Mouse (Mus musculus) testis, postnatal 14 days (tissue): Measurements from ENCODE around the gene Elp5.

ENCODE experiments used
- DNase-seq: peaks from one replicate; pipeline ENCODE4 v3.0.0; 2021; ENCODE audit warnings: low spot score

Elp5 gene

DNA sequence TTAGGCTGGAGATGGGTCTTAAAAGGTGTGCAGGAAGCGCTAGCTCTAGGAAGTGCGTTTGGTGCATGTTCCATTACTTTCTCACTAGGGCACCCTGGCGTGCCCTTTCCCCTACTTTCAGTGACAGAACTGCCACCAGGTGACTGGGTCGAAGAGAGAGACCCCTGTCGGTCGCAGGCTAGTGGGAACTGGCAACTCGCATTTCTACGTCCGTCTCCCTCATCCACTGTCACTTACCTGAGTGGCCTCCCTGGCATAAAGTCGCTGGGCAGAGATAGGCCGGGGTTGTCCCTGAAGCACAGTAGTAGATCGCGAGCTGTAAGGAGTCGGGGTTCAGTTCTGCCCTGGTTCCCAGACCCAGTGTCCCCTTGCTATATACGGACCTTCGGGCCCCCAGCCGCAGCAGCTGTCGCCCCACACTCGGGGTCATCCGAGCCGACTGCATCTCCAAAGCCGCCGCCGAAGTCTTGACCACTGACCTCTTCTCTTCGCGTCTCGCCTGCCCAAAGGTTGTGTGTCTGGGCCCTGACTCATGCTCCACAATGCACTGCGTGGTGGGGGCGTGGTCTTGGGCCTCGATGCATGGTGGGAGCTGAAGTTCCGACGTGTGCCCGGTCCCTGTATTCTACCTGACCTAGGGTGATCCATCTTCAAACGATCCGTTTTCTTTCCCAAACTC is 32.7 kb upstream of the Elp5 start, which contains the start of gene Acadvl:
Acadvl (minus strand) TSS at position 532 of the 679 bp plus-strand sequence.
- DNase-seq = peak; percentile 86

- DNase-seq = no peak
These were observed 31.7 kb upstream of the Elp5 start for GRCm38 (mm10) chr11:70014051-70014450.

DNA sequence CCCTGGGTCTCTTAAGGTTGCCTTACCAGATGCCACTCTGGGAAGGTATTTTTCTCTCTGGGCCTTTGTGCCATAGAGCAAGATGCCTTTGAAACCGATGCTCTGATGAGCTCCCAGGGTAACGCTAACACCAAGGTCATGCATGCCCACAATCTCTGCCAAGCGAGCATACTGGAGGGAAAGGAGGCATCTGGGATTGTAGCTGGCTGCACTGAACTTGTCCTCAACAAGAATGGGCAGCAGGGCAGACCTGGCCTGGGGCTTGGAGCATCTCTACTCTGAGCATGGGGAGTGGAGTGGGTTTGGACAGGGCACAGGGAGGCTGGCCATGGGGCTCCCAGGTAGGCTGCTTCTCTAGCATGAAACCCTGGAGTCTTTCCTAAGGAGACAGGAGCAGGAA is 31.1 kb upstream of the Elp5 start:
- no peak for DNase-seq

- DNase-seq = no peak
These were observed 30.6 kb upstream of the Elp5 start for GRCm38 (mm10) chr11:70012931-70013330.

GRCm38 (mm10) chr11:70010961-70011360 is 28.6 kb upstream of the Elp5 start:
- DNase-seq = no peak

- no peak for DNase-seq
These were observed 28.2 kb upstream of the Elp5 start for GRCm38 (mm10) chr11:70010548-70010947.

GRCm38 (mm10) chr11:70010033-70010432 is 27.7 kb upstream of the Elp5 start:
- DNase-seq = no peak

DNA sequence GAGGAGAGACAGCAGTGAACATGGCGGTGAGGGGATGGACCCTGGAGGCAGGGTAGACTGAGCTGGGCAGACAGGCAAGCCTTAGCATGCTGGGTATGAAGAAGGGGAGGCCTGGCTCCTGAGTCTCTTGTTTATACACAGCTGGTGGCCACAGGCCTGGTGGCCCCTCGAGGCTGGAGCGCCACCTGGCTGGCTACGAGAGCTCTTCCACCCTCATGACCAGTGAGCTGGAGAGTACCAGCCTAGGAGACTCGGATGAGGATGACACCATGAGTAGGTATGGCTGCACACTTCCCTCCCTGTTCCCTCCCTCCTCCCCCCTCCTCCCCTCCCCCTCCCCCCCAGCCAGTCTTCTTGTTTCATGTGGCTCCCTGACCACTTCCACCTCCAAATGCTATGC is 23.2 kb upstream of the Elp5 start:
- no peak for DNase-seq

DNA sequence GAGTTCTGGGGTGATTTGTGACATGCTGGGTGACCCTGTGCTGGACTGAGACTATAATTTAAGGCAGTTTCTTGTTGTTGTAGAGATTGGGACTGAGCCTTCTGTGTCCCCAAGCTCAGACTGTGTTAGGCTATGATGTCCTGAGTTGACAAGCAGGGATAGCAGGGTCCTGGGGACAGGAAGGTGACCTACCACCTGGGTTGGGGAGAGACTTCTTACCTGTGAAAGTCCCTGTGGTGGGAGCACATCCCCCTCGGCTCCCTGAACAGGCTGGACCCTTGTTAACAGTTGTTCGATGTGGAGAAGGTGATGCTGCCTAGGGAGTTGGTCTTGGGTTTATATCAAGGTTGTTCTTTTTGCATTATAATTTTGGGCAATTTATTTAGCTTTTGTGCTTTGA is 20.2 kb upstream of the Elp5 start:
- no peak for DNase-seq

DNA sequence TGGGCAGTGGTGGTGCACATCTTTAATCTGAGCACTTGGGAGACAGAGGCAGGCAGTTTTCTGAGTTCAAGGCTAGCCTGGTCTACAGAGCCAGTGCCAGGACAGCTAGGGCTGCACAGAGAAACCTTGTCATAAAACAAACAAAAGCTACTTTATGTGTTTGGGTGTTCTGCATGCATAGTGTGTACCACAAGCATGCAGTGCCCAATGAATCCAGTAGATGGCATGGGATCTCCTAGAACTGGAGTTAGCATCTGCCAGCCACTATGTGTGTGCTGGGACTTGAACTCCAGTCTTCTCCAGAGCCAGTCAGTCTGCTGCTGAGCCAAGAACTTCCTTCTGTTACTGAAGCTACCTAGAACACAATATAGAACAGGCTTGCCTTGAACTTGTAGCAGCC is 19.5 kb upstream of the Elp5 start:
- DNase-seq = no peak

DNA sequence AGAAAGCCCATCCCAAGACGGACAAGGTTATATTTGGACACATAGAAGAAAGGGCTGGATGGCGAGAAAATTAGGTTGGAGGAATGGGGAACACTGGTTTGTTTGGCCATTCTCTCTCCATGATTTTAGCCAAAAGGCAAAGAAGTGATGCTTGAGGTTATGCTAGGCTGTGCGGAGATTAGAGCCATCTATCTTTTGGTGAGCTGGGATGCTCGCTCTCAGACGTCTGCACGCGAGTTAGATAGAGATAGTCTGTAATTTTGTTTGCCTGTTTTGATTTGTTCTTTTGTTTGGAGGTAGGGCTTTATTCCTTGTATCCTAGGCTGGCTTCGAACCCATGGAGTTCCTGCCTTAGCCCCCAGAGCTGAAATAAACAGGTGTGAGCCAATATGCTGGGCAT is 18.8 kb upstream of the Elp5 start:
- DNase-seq = no peak

- DNase-seq = peak; percentile 93
These were observed 18.1 kb upstream of the Elp5 start, which contains the start of gene Dvl2 for GRCm38 (mm10) chr11:70000396-70000898. Gene Dvl2 (plus strand): TSS chr11:70000595.

DNA sequence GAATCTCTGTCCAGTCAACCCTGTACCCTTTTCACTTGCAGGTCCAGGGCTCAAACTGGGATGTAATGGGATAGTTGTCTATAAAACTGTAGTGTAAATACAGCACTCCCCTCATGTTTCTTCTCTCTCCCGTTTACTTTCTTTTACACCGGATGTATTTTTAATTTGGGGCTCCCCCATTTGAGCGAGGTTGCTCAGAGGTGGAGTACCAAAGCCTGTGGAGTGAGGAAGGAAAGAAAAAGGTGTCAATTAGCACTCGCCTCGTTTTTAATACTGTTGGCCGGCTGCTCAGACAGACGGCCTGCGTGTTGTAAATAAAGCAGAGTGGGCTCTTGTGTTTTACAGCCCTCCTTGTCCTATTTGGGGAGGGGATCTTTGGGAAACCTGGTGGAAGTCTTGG is 17.3 kb upstream of the Elp5 start:
- no peak for DNase-seq

DNA sequence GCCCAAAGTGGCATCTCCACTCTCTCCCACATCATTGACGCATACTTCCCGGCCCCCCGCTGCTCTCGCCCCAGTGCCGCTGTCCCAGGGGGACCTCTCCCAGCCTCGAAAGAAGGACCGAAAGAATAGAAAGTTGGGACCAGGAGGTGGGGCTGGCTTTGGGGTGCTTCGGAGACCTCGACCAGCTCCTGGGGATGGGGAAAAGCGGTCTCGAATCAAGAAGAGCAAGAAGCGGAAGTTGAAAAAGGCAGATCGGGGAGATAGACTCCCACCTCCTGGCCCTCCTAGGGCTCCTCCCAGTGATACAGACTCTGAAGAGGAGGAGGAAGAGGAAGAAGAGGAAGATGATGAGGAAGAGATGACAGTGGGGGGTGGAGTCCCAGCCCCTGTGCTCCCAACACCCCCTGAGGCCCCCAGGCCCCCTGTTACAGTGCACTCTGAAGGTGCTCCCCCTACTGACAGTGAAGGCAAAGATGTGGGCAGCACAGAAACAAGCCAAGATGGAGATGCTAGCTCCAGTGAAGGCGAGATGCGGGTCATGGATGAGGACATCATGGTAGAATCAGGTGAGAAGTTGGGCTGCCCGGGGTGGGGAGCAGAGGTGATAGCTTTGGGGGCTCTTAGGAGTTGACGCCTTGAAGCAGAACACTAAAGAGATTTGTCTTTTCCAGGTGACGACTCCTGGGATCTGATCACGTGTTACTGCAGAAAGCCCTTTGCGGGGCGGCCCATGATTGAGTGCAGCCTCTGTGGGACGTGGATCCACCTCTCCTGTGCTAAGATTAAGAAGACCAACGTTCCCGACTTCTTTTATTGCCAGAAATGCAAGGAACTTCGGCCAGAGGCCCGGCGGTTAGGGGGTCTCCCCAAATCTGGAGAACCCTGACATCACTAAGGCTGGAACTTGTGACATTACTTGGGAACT is 16.5 kb upstream of the Elp5 start:
- DNase-seq = no peak

DNA sequence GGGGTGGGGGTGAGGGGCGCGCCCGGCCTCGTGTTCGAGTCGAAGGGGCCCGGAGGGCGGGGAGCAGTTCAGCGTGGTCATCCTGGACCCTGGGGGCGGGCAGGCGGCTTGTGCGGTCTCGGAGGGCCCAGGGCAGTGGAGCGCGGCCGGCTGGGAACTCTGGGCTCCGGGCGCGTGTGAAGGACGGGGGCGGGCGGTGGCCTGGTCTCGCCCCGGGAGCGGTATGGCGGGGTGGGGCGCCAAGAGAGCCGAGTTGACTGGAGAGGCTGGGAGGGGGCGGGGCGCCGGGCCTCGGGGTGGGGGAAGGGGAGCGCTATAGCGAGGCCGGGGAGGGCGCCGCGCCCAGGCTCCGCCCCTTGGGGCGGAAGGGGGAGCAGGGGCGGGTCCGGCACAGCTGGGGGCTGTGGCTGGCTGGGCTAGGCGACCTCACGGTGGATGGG is 14.8 kb upstream of the Elp5 start:
- DNase-seq = peak; percentile 89

GRCm38 (mm10) chr11:69996161-69997061 is 14.1 kb upstream of the Elp5 start:
- DNase-seq = peak; percentile 66

GRCm38 (mm10) chr11:69995391-69995960 is 13.2 kb upstream of the Elp5 start, which contains the start of gene Phf23:
Gene Phf23 (plus strand): TSS chr11:69995777.
- peak; percentile 98 for DNase-seq

- no peak for DNase-seq
These were observed 12.2 kb upstream of the Elp5 start for GRCm38 (mm10) chr11:69994401-69995090.

DNA sequence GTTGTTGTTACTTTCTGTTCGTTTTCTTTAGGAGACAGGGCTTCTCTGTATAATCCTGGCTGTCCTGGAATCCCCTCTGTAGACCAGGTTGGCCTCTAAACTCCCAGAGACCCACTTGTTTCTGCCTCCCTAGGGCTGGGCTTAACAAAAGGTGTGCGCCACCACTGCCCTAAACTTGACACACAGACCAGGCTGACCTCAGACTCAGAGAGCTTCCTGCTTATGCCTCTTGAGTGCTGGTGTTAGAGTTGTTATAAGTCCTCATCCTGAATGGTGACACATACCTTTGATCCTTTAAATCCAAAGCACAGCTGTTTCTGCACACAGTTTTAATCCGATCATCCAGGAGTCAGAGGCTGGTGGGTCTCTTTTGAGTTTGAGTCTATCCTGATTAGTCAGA is 10.6 kb upstream of the Elp5 start:
- DNase-seq = no peak

DNA sequence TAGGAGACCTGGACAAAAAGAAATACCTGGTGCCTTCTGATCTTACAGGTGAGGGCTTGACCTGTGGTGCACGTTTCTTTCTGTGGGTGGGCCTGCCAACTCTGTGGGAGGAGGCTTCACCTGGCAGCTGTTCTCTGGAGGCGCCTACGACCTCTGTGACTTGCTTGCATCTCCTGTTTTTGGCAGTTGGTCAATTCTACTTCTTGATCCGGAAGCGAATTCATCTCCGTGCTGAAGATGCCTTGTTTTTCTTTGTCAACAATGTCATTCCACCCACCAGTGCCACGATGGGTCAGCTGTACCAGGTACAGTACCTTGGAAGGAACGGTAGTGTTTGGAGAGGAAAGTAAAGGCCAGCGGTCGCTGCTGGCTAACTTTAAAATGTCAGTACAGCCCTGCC is 10.1 kb upstream of the Elp5 start:
- DNase-seq = no peak

DNA sequence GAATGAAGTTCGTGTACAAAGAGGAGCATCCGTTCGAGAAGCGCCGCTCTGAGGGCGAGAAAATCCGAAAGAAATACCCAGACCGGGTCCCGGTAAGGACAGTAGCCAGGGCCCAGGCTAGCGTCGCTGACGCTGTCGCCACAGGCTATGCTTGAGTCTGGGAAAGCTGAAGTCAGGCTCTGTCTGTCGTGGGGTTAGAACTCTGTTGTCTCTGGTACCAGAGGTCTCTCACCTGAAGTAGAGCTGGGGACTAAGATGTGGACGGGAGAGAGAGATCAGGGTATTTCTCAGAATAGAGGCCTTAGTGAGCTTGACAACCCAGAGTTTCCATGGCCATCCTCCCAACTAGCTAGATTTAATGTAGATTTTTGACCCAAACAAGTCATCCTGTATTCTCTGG is 9.4 kb upstream of the Elp5 start:
- no peak for DNase-seq
